Mouse (Mus musculus) bone marrow macrophage, adult 2 months (primary cell): ENCODE data around the gene Clec4f.

Experiments
- CTCF ChIP-seq: IDR thresholded peaks from 2 replicates; pipeline ENCODE4 v1.5.1; 2012; ENCODE audit warnings: low read depth, mild to moderate bottlenecking, low read length, moderate library complexity
- POLR2A ChIP-seq: IDR thresholded peaks from 2 replicates; pipeline ENCODE4 v1.6.1; 2012; ENCODE audit warnings: mild to moderate bottlenecking, low read depth, low read length, borderline replicate concordance

DNA sequence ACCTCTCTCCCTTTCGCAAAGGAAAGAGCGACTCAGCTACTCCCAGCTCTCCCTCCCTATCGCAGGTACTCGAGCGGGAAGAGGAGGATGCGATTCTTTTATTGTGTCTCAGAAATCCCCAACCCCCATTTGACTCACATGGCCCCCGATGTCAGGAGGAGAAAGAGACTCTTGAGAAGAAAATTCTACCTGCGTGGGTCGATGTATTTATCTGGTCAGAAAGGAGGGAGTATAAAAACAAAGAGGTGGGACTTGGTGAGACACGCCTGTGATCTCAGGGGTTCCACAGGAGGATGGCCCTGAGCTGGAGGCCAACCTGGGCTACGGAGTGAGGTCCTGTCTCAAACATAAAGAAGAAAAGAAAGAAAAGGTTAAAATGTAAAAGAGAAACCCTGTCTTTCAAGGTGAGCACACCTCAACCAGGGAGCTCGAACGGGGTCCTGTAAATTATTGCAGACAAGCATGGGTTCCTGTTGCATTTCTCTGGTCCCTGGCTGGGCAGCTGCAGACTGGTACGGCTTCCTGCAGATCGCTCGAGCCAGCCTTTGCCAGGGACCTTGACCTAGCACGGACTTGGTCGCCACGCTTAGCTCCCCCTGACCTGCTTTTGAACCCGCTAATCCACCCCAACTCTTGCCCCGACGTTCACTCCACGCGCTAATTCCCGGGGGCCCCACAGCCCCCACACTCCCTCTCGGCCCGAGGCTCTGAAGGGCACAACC, 47.2 kb upstream of the Clec4f start:
- TF ChIP-seq CTCF (no peak), POLR2A (no peak)
